Mouse (Mus musculus) B cell, adult 67 days (primary cell): ENCODE measurements around the gene Asmt. TPM values are rescaled to one million over a fixed set of nuclear protein-coding genes. Genes with fewer than 3 reads are reported as not detected.

Experiments used
- total RNA-seq, 2 experiments: library from RNA; stranded (reverse); gene quantifications; 4 replicates each; pipeline ENCODE4 v1.2.4; 2023

Asmt gene
- 1 to 10 TPM; 1.1 to 2.2 TPM for total RNA-seq

DNA sequence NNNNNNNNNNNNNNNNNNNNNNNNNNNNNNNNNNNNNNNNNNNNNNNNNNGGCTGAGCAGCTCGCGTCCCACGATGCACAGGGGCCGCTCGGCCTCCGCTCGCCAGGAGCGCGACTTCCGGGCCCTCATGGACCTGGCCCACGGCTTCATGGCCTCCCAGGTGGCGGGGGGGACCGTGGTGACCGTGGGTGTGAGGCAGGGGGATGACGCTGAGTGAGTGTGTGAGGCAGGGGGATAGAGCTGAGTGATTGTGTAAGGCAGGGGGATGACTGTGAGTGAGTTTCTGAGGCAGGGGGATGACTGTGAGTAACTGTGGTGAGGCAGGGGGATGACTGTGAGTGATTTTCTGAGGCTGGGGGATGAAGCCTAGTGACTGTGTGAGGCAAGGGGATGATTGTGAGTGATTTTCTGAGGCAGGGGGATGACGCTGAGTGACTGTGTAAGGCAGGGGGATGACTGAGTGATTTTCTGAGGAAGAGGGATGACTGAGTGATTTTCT, at the start of gene Asmt:
Gene Asmt, plus strand, starts transcription at position 51 of the 499 bp plus-strand sequence.

